Mouse (Mus musculus): ENCODE results near the gene Camk2b.
"Not testable (repeated sequence)": the region's sequence is repeated elsewhere in the genome, so short reads cannot be mapped to it uniquely, and the experiment has no call there.

Gene Camk2b

GRCm38 (mm10) chr11:5980108-5980507 lies 86.1 kb downstream of the Camk2b start:
- no peak for DNase-seq

- no peak for DNase-seq
These were observed 87.1 kb downstream of the Camk2b start for GRCm38 (mm10) chr11:5979088-5979487.

GRCm38 (mm10) chr11:5976106-5976505 lies 90.1 kb downstream of the Camk2b start:
- no peak for DNase-seq

DNA sequence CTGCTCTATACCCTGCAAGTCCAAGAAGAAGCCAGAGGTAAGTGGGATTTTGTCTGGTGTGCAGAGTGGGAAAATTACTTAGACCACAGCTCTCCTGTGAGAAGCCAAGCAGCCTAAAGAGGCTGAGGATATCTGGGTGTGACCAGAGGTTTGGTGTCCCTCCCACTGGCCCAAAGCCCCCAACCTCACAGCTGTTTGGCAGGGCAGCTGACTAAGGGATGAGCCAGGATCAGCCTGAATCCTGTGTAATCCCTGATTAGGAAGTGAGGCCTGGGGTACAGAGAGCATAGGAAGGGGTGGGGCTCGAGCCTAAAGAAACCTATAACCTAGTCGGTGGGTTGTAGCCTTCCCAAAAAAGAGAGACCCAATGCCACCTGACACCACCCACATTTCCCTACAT lies 91.1 kb downstream of the Camk2b start:
- DNase-seq: no peak

DNA sequence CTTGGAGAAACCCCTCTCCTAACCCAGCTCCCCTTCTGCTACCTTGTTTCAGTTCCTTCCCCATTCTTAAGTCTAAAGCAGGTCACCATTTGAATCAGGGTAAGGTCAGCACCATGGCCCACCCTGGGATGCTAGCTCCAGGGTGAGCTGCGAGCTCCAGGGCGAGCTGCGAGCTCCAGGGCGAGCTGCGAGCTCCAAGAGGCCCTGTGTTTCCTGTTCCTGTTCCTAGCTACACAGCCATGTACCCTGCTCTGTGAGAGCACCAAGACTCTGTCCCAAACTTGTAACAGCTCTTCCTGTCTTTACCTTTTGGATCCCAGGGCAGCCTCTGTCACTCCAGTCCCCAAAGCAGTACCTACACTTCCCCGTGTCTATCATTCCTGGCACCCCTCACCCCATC lies 92.1 kb downstream of the Camk2b start:
- DNase-seq: no peak

DNA sequence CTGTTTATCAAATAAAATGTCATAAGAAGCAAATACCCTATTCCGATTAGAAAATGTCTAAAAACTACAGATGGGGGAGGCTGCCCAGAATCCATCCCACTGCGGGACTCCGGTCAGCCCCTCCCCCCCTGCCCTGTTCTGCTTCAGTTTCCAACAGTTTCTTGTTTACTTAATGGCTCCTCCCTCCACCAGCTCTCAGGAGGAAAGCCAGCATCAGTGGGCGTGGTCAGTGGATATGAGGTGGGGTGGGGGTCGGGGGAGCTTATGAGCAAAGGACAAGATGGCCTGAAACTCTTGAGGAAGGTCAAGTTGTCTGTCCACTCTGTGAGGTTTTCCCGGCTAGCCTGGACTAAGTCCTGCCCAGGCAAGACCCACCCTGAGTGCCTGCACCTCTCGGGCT lies 93.0 kb downstream of the Camk2b start:
- DNase-seq: no peak

GRCm38 (mm10) chr11:5971202-5971601 lies 95.0 kb downstream of the Camk2b start:
- no peak for DNase-seq

DNA sequence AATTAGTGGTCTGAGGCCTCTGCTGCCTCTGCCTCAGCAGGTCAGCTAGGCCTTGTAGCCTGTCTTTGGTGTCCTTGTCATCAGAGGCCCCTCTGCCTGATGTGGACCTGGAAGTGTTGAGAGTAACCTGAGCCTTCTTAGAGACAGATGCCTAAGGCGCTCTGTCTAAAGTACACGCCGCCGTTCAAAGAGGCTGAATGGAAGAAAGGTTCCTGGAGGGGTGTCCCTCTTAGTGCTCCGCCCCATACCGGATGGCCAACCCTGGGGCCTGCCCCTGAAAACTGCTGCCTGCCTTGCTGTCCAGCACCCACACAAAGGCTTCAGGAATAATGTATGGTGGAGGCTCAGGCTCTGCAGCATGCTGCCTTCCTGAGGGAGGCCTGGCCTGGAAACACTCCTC lies 97.9 kb downstream of the Camk2b start:
- no peak for DNase-seq

GRCm38 (mm10) chr11:5966751-5967150 lies 99.4 kb downstream of the Camk2b start:
- DNase-seq: no peak

GRCm38 (mm10) chr11:5965865-5966264 lies 100.3 kb downstream of the Camk2b start:
- no peak for DNase-seq

GRCm38 (mm10) chr11:5960051-5960450 lies 106.1 kb downstream of the Camk2b start:
- DNase-seq: no peak

DNA sequence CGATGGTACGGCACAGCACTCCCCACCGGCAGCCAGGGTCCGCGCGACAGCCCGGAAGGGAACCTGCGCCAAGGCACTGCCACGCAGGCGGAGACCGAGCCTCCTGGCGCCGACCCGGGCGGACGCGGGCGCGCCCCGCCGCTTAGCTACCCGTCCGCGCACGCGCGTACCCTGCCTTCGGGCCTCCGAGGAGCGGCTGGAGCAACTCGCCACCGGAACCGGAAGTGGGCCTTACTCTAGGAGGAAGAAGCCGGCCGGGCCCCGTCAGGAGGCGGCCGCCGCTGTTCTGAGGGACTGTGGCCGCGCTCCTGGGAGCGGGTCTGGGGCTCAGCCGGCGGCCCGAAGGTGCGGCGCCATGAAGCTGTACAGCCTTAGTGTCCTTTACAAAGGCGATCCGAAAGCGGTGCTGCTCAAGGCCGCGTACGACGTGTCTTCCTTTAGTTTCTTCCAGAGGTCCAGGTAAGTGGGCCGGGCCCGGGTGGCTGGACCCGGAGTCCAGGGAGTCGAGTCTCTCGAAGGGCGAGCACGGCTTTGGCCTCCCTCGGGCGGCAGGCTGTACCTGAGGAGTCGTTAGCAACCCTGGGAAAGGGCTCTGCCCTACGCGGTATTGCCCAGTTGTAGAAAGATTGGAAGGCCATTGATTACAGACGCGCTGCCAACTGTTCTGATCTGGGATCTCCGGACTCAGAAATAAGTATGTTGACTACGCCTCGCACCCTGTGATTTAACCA lies 110.5 kb downstream of the Camk2b start, which contains the start of gene Ykt6:
Gene Ykt6 (plus strand): TSS at position 148 of the 731 bp plus-strand sequence.
- DNase-seq: peak; percentile 97

GRCm38 (mm10) chr11:5954965-5955504 lies 111.1 kb downstream of the Camk2b start:
- DNase-seq: no peak

DNA sequence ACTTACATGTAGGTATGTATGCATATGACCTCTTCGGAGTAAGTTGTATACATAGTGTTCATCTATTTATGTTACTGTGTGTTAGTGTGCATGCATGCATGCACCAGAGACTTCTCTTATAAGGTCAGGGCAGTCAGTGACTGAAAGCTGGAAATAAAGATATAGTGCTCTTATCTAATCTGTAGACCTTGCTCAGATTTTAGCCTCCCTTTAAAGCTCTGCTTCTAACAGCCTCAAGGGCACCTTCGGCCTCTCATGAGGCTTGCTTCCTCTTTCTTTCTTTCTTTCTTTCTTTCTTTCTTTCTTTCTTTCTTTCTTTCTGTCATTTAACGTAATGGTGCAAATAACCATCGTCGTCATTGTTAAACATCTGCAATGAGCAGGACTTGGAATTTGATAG lies 111.7 kb downstream of the Camk2b start:
- no peak for DNase-seq

DNA sequence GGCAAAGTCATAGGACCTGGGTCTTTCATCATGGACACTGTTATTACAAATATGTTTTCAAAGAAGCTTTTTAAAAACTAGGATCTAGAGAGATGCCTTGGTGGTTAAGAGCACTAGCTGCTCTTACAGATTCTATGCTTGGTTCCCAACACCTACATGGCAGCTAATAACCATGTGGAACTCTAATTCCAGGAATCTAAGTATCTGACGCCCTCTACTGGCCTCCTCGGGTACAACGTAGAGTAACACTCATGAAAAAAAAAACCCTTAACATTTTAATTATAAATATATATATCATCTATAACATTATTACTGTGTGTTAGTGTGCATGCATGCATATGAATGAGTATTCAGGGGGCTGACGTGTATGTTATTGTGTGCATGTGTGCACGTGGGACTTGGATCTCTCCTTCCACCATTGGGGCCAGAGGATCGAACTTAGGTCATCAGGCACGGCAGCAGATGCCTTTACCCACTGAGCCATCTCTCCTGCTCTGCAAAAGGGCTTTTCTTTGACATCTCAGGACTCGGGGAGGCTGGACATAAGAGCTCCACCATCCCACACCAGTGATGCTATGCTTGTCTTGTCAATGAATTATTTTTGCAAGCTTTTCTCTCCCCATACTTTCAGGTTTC lies 112.9 kb downstream of the Camk2b start:
- DNase-seq: no peak

DNA sequence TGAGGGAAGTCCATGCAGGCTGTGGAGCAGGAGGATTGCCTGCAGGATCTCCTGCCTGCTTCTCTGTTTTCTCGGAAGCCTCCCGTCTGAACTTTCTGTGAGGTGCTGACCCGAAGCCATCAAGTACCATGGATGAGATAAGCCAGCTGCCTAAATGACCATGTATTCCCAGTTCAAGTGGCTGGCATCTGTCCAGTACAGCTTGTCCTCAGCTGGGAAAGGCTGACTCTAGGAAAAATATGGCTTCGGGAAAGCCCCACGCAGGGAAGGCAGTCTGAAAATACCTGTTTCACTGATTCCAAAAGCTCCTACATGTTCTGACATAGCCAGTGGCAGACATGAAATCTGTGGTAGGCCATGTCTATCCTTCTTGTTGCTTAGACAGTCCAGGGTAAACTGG lies 113.7 kb downstream of the Camk2b start:
- DNase-seq: no peak

GRCm38 (mm10) chr11:5949586-5950352 lies 116.4 kb downstream of the Camk2b start, which contains the start of gene Gck:
TSS of gene Gck (minus strand) at chr11:5950081.
- no peak for DNase-seq

GRCm38 (mm10) chr11:5948546-5949250 lies 117.5 kb downstream of the Camk2b start:
- DNase-seq: no peak

- no peak for DNase-seq
These were observed 118.4 kb downstream of the Camk2b start for GRCm38 (mm10) chr11:5947796-5948195.

- DNase-seq: no peak
These were observed 121.1 kb downstream of the Camk2b start for GRCm38 (mm10) chr11:5945096-5945495.

DNA sequence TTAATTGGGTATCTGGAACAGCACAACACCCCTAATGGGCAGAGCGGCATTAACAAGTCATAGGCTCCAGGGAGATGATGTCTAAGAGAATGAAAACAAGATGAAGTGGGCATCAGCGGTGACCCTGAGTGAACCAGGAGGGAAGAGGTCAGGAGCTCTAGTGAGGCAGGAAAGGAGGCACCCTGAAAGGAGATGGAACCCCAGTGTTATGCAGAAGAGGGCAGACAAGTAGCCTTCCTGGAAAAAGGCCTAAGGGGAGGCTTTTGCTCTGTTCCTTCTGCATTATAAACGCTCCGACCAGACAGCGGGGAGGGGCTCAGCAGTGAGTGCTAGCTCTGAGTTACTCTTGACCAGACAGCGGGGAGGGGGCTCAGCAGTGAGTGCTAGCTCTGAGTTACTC lies 123.2 kb downstream of the Camk2b start:
- no peak for DNase-seq

GRCm38 (mm10) chr11:5934531-5934930 lies 131.6 kb downstream of the Camk2b start:
- not testable (repeated sequence) for DNase-seq

DNA sequence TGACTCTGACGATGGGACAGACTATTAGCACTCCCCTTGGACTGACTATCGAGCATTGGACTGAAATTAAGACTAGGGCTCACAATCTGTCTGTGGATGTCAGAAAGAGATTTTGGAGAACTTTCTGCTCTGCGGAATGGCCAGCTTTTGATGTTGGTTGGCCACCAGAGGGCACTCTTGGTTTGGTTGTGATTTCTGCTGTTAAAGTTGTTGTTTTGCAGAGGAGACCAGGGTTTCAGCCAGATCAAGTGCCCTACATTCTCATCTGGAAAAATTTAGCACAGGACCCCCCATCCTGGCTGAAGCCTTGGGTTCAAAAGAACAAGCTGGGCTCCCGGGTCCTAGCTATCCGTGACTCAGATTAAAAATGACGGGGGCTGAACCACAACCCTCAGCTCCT lies 134.2 kb downstream of the Camk2b start:
- not testable (repeated sequence) for DNase-seq

Measured in right cerebral cortex, adult 18-20 months (tissue).